Mouse (Mus musculus) midbrain, embryonic 12.5 days (tissue): ENCODE measurements around the gene Tsr3. TPM values are rescaled to one million over a fixed set of nuclear protein-coding genes. Genes with fewer than 3 reads are reported as not detected.

Experiments
- ATAC-seq: fragments of 200-750 bp; cut with Nextera tagmentation; 2 replicates; pipeline ENCODE4 v1.8.0; 2017; ENCODE audit warnings: low read depth, moderate TSS enrichment, moderate library complexity; ENCODE audit not compliant: low FRiP score
- H3K27ac ChIP-seq: fragments of 300-500 bp; sonication (generic); replicated peaks from 2 replicates; pipeline ENCODE4 v1.5.1; 2016; ENCODE audit warnings: mild to moderate bottlenecking
- H3K27me3 ChIP-seq: fragments of 300-500 bp; sonication (generic); 2 replicates; pipeline ENCODE4 v1.6.1; 2016; ENCODE audit warnings: mild to moderate bottlenecking
- H3K36me3 ChIP-seq: fragments of 300-500 bp; sonication (generic); 2 replicates; pipeline ENCODE4 v1.6.1; 2016
- H3K4me1 ChIP-seq: fragments of 300-500 bp; sonication (generic); 2 replicates; pipeline ENCODE4 v1.6.1; 2016
- H3K4me2 ChIP-seq: fragments of 300-500 bp; sonication (generic); replicated peaks from 2 replicates; pipeline ENCODE4 v1.6.1; 2016; ENCODE audit warnings: mild to moderate bottlenecking, moderate library complexity
- H3K4me3 ChIP-seq: fragments of 300-500 bp; sonication (generic); 2 replicates; pipeline ENCODE4 v1.5.1; 2016; ENCODE audit warnings: mild to moderate bottlenecking
- H3K9ac ChIP-seq: fragments of 300-500 bp; sonication (generic); replicated peaks from 2 replicates; pipeline ENCODE4 v1.6.1; 2016; ENCODE audit warnings: mild to moderate bottlenecking, moderate library complexity
- H3K9me3 ChIP-seq: fragments of 300-500 bp; sonication (generic); 2 replicates; pipeline ENCODE4 v1.6.1; 2016; ENCODE audit warnings: mild to moderate bottlenecking
- WGBS: fragments of 180-500 bp; shearing (Covaris S2); methylation state at CpG from one replicate; pipeline ENCODE4 v1.1.7; 2016; 5-methylcytosine and 5-hydroxymethylcytosine counted together
- microRNA-seq: library from miRNA; unstranded; fragments of <30 nt; microRNA quantifications from one replicate; pipeline ENCODE4, GENCODE M21; 2017
- polyA plus RNA-seq: library from polyadenylated mRNA; unstranded; fragments of >200 nt; fragmentation: Nextera tagmentation; extraction: Ambion mirVana; gene quantifications from 2 replicates; pipeline ENCODE4 v1.2.1, GENCODE M21; 2016

Gene Tsr3
- polyA plus RNA-seq, 1 experiment from 2014 or later, result 67.7 TPM

DNA sequence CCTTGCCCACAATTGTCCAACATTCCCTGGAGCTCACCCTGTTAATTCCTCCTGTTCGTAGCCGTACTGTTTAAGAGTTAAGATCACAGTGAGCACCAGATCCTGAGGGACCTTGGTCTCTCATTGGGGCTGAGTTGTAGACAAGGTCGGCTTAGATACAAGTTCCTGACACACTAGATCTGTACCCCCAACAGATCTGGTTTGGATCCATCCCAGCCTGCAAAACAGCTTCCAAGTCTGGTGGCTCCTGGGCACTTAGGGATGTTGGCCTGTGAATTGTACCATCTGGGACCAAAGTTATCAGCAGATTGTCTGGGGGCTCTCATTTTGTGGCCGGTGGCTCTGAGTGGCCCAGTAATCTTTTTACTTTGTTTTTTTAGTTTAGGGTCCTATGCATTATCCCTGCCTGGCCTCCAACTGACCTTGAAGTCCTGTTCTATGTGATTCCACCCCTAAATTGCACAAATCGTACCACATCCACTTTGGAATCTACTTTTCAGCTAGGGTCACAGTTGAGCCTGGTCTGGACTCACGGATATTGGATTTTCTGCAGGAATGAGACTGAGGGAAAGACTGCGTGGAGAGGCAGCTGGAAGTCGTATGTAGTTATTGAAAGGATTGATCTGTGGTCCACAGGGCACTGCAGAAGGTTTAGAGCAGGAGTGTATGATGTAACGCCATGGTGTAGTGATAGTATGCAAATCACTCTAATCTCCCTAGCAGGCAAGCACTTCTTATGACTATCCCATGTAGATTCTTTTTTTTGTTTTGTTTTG lies 34.8 kb downstream of the Tsr3 start, which contains the start of gene Ube2i:
TSS of gene Ube2i (minus strand) at position 52 of the 776 bp plus-strand sequence.
- Histone ChIP-seq H3K27ac (peak within 1 kb of the TSS; percentile 99), H3K4me3 (peak within 1 kb of the TSS; percentile 84), H3K4me1 (peaks cover 30% of the 10 kb centered on the region), H3K4me2 (peak within 1 kb of the TSS; percentile 98), H3K9me3 (no peaks in the 10 kb centered on the region), H3K36me3 (peaks cover 2% of the 10 kb centered on the region), H3K27me3 (peaks cover 6% of the 10 kb centered on the region; the same call in 1 of the 2 replicates), H3K9ac (peak within 1 kb of the TSS; percentile 96)
- no peak for ATAC-seq
- WGBS, result 86% methylated on average over 9 of the region's 9 CpGs

DNA sequence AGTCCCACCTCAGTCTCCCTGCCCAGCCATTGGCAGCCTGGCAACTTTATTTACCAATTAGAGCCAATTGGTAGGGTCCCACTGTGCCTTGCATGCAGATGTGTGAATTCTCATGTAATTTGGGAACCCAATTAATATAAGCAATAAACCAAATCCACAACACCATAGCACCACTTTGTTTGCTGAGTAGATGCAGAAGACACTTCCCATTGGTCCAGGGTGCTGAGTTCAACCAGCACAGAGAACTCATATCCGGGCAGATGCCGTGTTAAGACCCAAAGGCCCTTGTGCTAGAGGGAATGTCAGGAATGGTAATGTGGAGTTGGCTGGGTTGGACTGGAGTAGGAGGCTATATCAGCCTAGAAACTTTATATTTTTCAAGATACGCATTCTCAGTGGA lies 35.9 kb downstream of the Tsr3 start:
- 98% methylated on average over 3 of the region's 3 CpGs for WGBS
- H3K27ac ChIP-seq, result no peak overlapping the region
- H3K9ac ChIP-seq, result no peak overlapping the region
- ATAC-seq, result no peak
- no peak overlapping the region for H3K4me3 ChIP-seq
- peaks cover 19% of the 10 kb centered on the region for H3K4me1 ChIP-seq
- H3K27me3 ChIP-seq, result peaks cover 6% of the 10 kb centered on the region; the same call in 1 of the 2 replicates
- no peaks in the 10 kb centered on the region for H3K9me3 ChIP-seq
- H3K36me3 ChIP-seq, result no peaks in the 10 kb centered on the region
- no peak overlapping the region for H3K4me2 ChIP-seq

DNA sequence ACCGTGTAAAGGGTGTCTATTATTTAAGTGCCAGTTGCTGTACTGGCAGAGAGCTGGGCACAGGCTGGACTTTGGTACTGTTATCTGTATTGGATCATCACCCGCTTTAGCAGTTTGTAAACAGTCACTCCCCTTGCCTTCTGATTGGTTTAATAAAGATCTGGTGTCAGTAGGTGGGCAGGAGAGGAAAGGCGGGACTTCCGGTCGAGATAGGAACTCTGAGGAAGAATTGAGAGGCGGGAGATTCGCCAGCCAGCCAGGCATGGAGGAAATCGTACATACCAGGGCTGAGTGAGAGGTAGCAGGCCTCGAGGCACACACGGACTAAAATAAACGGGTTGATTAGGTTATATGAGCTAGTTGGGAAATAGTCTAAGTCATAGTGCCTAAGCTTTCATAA lies 42.2 kb downstream of the Tsr3 start:
- peaks cover 6% of the 10 kb centered on the region; the same call in 1 of the 2 replicates for H3K27me3 ChIP-seq
- H3K9me3 ChIP-seq, result 0 out of 2 replicates have a peak, but pooled peaks cover 2% of the 10 kb centered on the region
- H3K4me2 ChIP-seq, result no peak overlapping the region
- H3K9ac ChIP-seq, result no peak overlapping the region
- 40% methylated on average over 11 of the region's 11 CpGs for WGBS
- no peak for ATAC-seq
- H3K4me1 ChIP-seq, result no peaks in the 10 kb centered on the region
- H3K36me3 ChIP-seq, result no peaks in the 10 kb centered on the region
- H3K4me3 ChIP-seq, result no peak overlapping the region
- H3K27ac ChIP-seq, result no peak overlapping the region

DNA sequence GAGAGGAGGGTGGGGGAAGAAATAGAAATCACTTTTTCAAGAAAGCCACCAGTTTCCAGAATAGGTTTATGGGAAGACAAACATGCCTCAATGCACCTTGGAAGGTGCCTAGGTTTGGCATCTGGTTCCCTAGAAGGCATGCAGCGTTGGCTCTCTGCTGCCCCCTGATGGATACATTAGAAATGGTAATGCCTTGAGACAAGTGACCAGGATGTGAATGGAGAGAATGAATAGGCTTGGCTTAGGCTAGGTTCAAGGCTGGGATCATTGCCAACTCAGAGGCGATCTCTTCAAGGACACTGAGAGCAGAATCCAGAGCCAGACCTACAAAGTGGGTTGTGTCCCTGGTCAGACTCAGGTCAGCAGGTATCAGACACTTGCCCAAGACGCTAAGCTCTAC lies 45.1 kb downstream of the Tsr3 start:
- 0 out of 2 replicates have a peak, but pooled peaks cover 2% of the 10 kb centered on the region for H3K9me3 ChIP-seq
- no peak overlapping the region for H3K4me2 ChIP-seq
- no peak overlapping the region for H3K27ac ChIP-seq
- no peak overlapping the region for H3K4me3 ChIP-seq
- H3K9ac ChIP-seq, result no peak overlapping the region
- H3K36me3 ChIP-seq, result no peaks in the 10 kb centered on the region
- no peak for ATAC-seq
- WGBS, result 23% methylated on average over 3 of the region's 3 CpGs
- no peaks in the 10 kb centered on the region for H3K4me1 ChIP-seq
- H3K27me3 ChIP-seq, result no peaks in the 10 kb centered on the region

DNA sequence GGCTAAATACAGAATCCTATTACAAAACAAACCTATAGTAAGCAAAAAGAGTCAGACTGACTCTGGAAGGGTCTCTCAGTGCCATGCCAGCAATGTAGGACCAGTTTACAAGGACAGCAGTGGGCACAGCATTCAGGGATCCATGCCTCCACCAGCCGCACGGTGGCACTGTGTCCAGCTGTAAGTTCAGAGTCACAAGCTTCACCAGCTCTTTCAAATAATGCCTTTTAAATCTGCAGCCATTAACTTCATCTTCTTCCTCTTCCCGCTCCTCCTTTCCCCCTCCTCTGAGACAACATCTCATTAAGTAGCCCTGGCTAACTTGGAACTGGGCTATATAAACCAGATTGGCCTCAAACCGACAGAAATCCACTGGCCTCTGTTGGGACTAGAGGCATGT lies 48.9 kb downstream of the Tsr3 start:
- Histone ChIP-seq H3K9ac (no peak overlapping the region), H3K9me3 (0 out of 2 replicates have a peak, but pooled peaks cover 2% of the 10 kb centered on the region), H3K4me2 (no peak overlapping the region), H3K4me1 (no peaks in the 10 kb centered on the region), H3K36me3 (no peaks in the 10 kb centered on the region), H3K27me3 (no peaks in the 10 kb centered on the region), H3K27ac (no peak overlapping the region), H3K4me3 (no peak overlapping the region)
- WGBS, result 37% methylated on average over 4 of the region's 4 CpGs
- ATAC-seq, result no peak

DNA sequence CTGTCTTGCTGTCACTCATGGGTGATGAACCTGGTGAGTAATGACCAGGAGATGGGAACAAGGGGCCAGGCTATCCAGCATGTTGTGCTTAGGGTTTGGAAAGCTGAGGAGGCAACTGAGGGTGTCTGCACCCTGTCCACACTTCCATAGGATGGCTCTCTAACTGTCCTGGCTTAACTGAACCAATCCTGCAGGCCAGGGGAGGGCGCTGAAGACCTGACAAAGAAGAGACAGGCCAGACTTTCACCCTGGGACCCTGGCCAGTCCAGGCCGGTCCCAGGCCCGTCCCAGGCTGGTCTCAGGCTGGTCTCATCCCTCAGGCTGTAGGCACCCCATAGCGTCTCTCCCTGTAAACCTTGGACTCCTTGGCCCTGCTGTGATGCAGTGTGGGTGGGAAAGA lies 50.4 kb downstream of the Tsr3 start:
- Histone ChIP-seq H3K4me2 (no peak overlapping the region), H3K4me1 (no peaks in the 10 kb centered on the region), H3K4me3 (no peak overlapping the region), H3K36me3 (no peaks in the 10 kb centered on the region), H3K9me3 (no peaks in the 10 kb centered on the region), H3K27me3 (no peaks in the 10 kb centered on the region), H3K9ac (no peak overlapping the region), H3K27ac (no peak overlapping the region)
- 22% methylated on average over 4 of the region's 4 CpGs for WGBS
- no peak for ATAC-seq

Small RNA genes within 50 kb of the gene (microRNA-seq; reads per million reads assigned to microRNA genes)
- 1.9 reads per million for gene Mir3547

Other genes with a start within 250 kb of the Tsr3 start
- 12.8 and 15.0 TPM in 2 replicates for gene Cramp1l, start 224.4 kb upstream of the Tsr3 start, polyA plus RNA-seq
- 28.4 and 28.6 TPM in 2 replicates for gene Ift140, start 224.1 kb upstream of the Tsr3 start, polyA plus RNA-seq
- 10.1 and 10.4 TPM in 2 replicates for gene Tmem204, start 156.6 kb upstream of the Tsr3 start, polyA plus RNA-seq
- 45.5 and 46.3 TPM in 2 replicates for gene Telo2, start 124.2 kb upstream of the Tsr3 start, polyA plus RNA-seq
- not detected in 2 replicates for gene Ptx4, start 119.4 kb upstream of the Tsr3 start, polyA plus RNA-seq
- gene Clcn7, start 106.8 kb upstream of the Tsr3 start, polyA plus RNA-seq, result 26.8 and 28.7 TPM in 2 replicates
- not detected in 2 replicates for gene Ccdc154, start 77.7 kb upstream of the Tsr3 start, polyA plus RNA-seq
- not detected in 2 replicates for gene Gm38655, start 64.7 kb upstream of the Tsr3 start, polyA plus RNA-seq
- gene BC003965, start 55.6 kb upstream of the Tsr3 start, polyA plus RNA-seq, result 33.4 and 33.6 TPM in 2 replicates
- gene Unkl, start 51.8 kb upstream of the Tsr3 start, polyA plus RNA-seq, result 10.0 and 10.9 TPM in 2 replicates
- gene Gnptg, start within 50 bp of the Tsr3 start, polyA plus RNA-seq, result 66.8 and 68.4 TPM in 2 replicates
- 4.2 and 4.6 TPM in 2 replicates for gene Baiap3, start 16.2 kb downstream of the Tsr3 start, polyA plus RNA-seq
- gene Ube2i, start 34.5 kb downstream of the Tsr3 start, polyA plus RNA-seq, result 818 and 823 TPM in 2 replicates
- gene Prss34, start 58.2 kb downstream of the Tsr3 start, polyA plus RNA-seq, result not detected in 2 replicates
- gene Prss28, start 68.5 kb downstream of the Tsr3 start, polyA plus RNA-seq, result not detected in 2 replicates
- gene Prss29, start 78.5 kb downstream of the Tsr3 start, polyA plus RNA-seq, result not detected in 2 replicates
- gene Tpsab1, start 105.4 kb downstream of the Tsr3 start, polyA plus RNA-seq, result not detected in 2 replicates
- gene Tpsb2, start 126.1 kb downstream of the Tsr3 start, polyA plus RNA-seq, result not detected in 2 replicates
- gene Tpsg1, start 129.1 kb downstream of the Tsr3 start, polyA plus RNA-seq, result 0.22 and 0.92 TPM in 2 replicates
- 9.7 and 10.4 TPM in 2 replicates for gene Cacna1h, start 193.6 kb downstream of the Tsr3 start, polyA plus RNA-seq
- 0.14 and 0.22 TPM in 2 replicates for gene Tekt4, start 214.4 kb downstream of the Tsr3 start, polyA plus RNA-seq